Mouse (Mus musculus) heart, adult 2 months (tissue): ENCODE results near the gene Gch1.

ENCODE experiments used
- CTCF ChIP-seq: fragments of 200-600 bp; IDR thresholded peaks from 2 replicates; pipeline ENCODE4 v1.8.1; 2022; ENCODE audit warnings: antibody characterized with exemption, mild to moderate bottlenecking, moderate library complexity
- EP300 ChIP-seq: fragments of 200-500 bp; IDR thresholded peaks from 2 replicates; pipeline ENCODE4 v1.6.1; 2011; ENCODE audit warnings: low read depth, low read length, control low read depth; ENCODE audit not compliant: insufficient read depth
- POLR2A ChIP-seq: fragments of 200-500 bp; IDR thresholded peaks from 2 replicates; pipeline ENCODE4 v1.6.1; 2011; ENCODE audit warnings: mild to moderate bottlenecking, low read depth, low read length, control low read depth; ENCODE audit not compliant: insufficient read depth

- TF ChIP-seq CTCF (no peak), POLR2A (no peak), EP300 (no peak)
Measured at GRCm38 (mm10) chr14:47104246-47105173, 84.7 kb downstream of the Gch1 start.
